Mouse (Mus musculus): ENCODE results near the gene Ambra1.

Gene Ambra1

DNA sequence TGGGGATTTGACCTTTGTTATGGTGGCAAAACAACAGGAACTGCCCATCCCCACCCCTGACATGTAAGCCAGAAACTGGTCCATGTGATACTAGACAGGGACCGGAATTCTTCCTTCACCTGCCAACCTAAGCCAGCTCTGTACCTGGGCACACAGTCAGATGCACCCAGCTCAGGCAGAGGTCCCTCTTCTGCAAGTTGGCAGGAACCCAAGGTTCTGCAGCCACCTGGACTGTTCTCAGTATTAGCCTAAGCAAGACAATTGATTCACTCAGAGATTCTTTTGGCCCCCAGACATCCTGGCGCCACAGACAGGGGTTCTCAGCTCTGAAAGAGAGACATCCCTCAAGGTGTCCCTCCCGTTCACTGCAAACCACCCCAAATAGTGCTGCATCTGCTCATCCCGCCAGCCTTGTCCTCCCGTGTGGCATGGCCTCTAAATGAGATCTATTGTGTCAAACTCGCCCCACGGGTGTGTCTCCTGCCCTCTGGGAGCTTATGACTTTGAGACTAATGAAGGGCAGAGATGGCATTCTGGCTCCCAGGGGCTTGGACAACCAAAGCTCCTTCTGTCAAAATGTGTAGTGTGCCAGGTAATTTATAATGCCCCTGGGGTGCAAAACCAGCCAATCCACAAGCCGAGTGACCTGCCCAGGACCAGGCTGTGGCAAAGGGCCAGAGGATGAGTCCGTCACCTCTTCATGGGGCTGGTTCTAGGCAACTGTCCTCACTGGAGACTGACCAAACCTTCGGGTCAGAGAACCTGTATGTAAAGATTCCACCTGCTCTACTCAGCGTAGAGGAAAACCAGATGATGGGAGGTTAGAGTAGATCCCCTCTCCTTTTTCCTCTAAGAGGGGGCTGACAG lies 229.8 kb downstream of the Ambra1 start:
- no peak for DNase-seq (ENCODE audit: low spot score in 2 of 2)

- no peak for DNase-seq (ENCODE audit: low spot score in 2 of 2)
These were observed 230.5 kb downstream of the Ambra1 start for GRCm38 (mm10) chr2:91960459-91960858.

DNA sequence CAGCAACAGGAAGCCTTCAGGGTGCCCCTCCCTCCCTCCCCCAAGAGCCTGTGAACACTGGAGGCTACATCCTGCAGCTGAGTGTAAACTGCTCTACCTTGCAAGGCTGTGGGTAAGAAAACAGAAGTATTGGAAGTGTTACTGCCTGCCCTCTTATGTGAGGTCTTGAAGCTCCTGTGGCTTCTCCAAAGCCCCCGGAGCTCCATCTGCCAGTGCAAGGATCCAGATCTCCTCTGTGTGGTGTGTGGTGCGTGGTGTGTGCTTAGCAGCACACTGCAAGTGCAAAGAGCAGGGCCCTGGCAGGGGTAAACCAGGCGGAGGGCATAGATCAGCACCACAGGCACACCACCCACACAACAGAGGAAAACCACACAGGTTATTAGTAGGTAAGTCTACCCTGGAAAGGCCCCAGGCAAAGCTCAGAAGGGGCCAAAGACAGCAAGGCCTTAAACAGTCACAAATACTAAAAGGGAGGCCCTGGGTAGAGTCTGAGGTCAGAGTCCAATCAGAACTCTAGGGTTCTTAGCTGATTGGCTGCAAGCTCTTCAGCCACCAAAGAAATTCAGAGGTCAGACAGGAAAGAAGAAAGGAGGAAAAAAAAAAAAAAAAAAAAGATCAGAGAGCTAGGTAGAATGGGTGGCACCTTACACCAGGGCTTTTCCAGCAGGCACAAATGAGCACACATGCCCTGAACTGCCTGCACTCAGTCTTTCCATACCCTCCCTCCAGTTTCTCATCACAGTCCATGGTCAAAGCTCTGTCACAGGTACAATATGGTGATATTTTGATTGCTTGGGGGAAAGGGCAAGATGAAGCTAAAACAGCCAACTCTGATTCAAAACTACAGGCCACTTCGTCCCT lies 232.2 kb downstream of the Ambra1 start:
- DNase-seq (ENCODE audit: low spot score in 2 of 2) = no peak

- no peak for DNase-seq (ENCODE audit: low spot score in 2 of 2)
These were observed 233.0 kb downstream of the Ambra1 start for GRCm38 (mm10) chr2:91962864-91963401.

GRCm38 (mm10) chr2:91963443-91963932 lies 233.6 kb downstream of the Ambra1 start:
- peak; percentile 88 to 95 for DNase-seq (ENCODE audit: low spot score in 2 of 2)

- no peak for DNase-seq (ENCODE audit: low spot score in 2 of 2)
These were observed 234.8 kb downstream of the Ambra1 start for GRCm38 (mm10) chr2:91964610-91965204.

DNA sequence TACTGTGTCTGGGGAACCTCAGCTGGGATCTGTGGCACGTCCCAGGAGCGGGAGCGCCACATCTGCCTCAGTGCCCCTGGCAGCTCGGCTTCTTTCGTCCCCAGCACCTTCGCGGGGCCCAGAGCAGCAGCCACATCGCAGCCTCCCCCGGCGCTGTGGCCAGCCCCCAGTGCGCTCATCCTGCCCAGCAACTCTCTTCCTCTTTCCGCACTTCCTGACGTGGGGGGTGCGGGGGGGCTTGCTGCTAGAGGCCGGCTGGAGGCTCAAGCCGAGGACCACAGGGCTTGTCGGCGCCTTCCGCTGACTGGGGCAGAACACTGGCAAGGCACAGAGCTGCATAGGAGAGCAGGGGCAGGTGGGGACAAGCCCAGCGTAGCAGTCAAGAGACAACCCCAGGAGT lies 235.5 kb downstream of the Ambra1 start:
- no peak for DNase-seq (ENCODE audit: low spot score in 2 of 2)

DNA sequence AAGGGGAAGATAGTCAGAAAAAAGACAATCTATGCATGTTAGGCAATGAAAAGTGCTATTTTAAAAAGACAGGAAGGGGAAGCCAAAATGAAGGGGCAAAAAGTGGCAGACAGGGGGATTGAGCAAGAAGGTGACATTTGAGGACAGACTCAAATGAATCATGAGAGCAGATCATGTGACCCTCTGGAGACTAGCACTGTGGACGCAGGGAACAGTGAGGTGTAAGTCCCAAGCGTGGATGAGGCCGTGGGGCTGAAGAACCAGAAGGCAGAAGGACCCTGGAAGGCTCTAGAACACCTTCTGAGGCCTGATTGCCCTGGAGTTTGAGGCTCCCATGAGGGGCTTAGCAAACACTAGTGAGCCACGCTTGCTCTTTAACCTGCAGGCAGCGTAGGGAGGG lies 236.4 kb downstream of the Ambra1 start:
- DNase-seq (ENCODE audit: low spot score in 2 of 2) = no peak

GRCm38 (mm10) chr2:91967962-91968361 lies 238.0 kb downstream of the Ambra1 start:
- no peak for DNase-seq (ENCODE audit: low spot score in 2 of 2)
